Mouse (Mus musculus): Measurements from ENCODE around the gene Ucp2.

Gene Ucp2

DNA sequence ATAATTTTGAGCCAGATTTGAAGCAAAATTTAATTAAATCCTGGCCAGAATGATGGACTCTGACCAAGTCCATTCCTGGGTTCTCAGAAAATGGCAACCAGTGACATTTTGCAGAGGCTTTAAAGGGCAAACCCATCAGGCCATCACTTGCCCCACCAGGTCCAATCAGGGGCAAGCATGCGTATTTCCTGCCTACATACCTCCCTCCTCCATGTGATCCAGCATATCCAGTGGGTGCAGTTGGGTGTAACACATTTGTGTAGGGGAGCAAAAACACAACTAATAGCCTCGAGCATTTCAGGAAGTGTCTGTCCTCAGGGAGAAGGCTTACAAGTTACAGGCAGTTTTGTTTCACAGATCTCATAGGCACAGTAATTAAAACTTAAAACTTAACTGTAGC lies 5.8 kb upstream of the Ucp2 start:
- no peaks in the 10 kb centered on the region for H3K9me3 ChIP-seq (ENCODE audit: low read length)
- TF ChIP-seq POU5F1 (IDR thresholded peaks at IDR 0.05; ENCODE audit: borderline replicate concordance, low read length) (no peak), NANOG (IDR thresholded peaks at IDR 0.05; ENCODE audit: borderline replicate concordance, low read length) (no peak), CTCF (conservative IDR thresholded peaks at IDR 0.05; ENCODE audit: low read length) (no peak)
- H3K4me1 ChIP-seq (replicated peaks; ENCODE audit: low read depth, low read length): peaks cover 41% of the 10 kb centered on the region
- H3K36me3 ChIP-seq (ENCODE audit: insufficient read depth, low read length): no peaks in the 10 kb centered on the region
- H3K4me3 ChIP-seq (replicated peaks; ENCODE audit: low read length): no peak overlapping the region
- no peaks in the 10 kb centered on the region for H3K27me3 ChIP-seq (ENCODE audit: insufficient read depth, low read length)

DNA sequence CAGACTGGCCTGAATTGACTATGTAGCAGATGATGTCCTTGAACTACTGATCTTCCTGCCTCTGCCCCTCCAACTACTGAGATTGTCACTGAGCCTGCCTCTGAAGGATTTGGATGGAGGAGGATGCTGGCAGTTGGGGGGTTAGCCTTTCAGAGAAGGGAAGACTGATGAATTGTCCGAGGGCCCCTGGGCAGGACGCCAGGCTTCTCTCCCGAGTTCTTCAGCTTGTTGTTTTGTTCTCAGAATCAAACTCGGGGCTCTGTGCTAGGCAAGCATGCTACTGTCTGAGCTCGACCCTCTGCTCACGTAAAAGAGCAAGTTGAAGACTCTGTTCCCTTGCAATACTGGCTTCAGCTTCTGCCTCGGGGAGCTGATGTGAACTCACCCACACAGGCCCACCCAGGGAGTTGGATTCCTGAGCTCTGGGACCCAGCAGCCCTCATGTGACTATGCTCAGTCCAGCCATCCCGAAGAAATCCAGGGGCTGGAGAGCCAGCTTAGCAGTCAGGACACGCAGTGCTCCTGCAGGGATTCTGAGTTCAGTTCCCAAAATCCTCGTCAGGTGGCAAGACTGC lies 4.6 kb upstream of the Ucp2 start:
- Histone ChIP-seq H3K27me3 (ENCODE audit: insufficient read depth, low read length) (no peaks in the 10 kb centered on the region), H3K9me3 (ENCODE audit: low read length) (no peaks in the 10 kb centered on the region), H3K4me1 (replicated peaks; ENCODE audit: low read depth, low read length) (peaks cover 45% of the 10 kb centered on the region), H3K36me3 (ENCODE audit: insufficient read depth, low read length) (no peaks in the 10 kb centered on the region), H3K4me3 (replicated peaks; ENCODE audit: low read length) (no peak overlapping the region)
- TF ChIP-seq CTCF (conservative IDR thresholded peaks at IDR 0.05; ENCODE audit: low read length) (no peak), POU5F1 (IDR thresholded peaks at IDR 0.05; ENCODE audit: borderline replicate concordance, low read length) (no peak), NANOG (IDR thresholded peaks at IDR 0.05; ENCODE audit: borderline replicate concordance, low read length) (no peak)

DNA sequence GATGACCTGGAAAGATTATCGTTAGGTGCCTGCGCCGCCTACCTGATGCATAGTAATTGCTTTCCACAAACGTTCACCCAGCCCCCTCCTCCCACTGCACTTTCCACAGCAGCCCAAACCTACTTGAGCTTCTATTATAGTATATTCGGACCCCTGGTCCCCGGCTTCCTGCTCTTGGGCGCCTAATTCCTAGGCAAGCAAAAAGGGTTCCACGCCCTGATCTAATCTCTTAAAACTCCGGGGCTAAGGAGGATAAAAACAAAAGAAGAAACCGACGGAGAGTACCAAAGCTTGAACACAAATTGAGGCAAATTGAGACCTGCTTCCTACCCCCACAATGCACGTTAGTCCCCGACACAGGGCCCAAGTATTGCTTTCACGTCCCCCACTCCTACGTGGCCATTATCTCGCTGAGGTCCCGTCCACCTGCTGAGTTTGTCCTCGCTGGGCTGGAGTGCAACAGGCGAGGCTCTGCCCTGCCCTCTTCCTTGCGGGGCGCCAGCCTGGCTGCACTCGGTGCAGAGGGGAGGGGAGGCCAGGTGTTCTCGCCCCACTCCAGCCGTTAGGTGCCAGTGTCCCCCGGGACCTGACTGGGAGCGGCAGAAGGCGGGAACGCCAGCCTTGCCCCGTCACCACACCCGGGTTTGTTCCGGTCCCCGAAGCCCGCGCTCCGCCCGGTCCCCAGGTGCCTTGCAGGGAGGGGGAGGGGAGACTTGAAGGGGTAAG lies 583 bp upstream of the Ucp2 start:
- H3K9me3 ChIP-seq (ENCODE audit: low read length): no peaks in the 10 kb centered on the region
- TF ChIP-seq NANOG (IDR thresholded peaks at IDR 0.05; ENCODE audit: borderline replicate concordance, low read length): no peak
- no peak for TF ChIP-seq CTCF (conservative IDR thresholded peaks at IDR 0.05; ENCODE audit: low read length)
- no peak for TF ChIP-seq POU5F1 (IDR thresholded peaks at IDR 0.05; ENCODE audit: borderline replicate concordance, low read length)
- H3K27me3 ChIP-seq (ENCODE audit: insufficient read depth, low read length): no peaks in the 10 kb centered on the region

DNA sequence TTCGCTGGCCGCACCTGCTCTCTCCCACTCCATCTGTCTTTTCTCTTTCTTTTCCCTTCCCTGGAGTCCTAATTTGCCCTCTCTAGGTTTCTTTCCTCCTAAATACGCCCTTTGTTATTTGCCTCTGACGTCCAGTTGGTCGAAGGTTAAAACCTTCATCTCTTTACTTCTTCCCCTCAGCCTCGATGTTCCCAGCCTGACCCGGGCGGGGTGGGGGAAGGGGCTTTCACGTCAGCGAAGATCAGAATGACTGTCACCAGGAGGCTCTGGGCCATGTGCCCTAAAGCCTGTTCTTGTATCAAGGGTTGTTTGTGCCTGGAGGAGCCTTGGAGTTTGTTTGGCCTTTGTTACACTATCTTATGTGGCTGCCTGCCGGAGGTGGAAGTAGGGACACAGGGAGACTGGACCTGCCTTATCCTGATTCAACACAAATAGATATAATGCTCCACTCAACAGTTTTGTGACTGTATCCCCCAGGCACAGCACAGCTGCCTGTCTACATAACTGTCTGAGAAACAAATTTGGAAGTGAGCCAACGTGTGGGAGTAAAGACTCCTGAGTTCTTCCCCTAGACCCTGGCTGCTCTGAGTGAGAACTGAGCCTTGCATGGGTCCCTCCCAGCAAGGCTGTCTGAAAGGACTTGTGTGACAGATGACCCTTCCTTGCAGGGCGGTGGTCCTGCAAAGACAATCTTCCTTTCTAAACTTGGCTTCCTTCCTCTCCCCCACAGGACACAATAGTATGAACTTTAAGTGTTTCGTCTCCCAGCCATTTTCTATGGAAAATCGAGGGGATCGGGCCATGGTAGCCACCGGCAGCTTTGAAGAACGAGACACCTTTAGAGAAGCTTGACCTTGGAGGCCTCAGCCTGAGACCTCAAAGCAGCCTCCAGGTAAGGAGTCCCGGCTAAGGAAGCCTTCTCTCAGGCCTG lies 612 bp downstream of the Ucp2 start:
- TF ChIP-seq NANOG (IDR thresholded peaks at IDR 0.05; ENCODE audit: borderline replicate concordance, low read length) (no peak), POU5F1 (IDR thresholded peaks at IDR 0.05; ENCODE audit: borderline replicate concordance, low read length) (no peak), CTCF (conservative IDR thresholded peaks at IDR 0.05; ENCODE audit: low read length) (no peak)
- H3K4me3 ChIP-seq (replicated peaks; ENCODE audit: low read length): peak overlapping the region; percentile 88
- H3K4me1 ChIP-seq (replicated peaks; ENCODE audit: low read depth, low read length): peaks cover 62% of the 10 kb centered on the region
- H3K36me3 ChIP-seq (ENCODE audit: insufficient read depth, low read length): peaks cover 46% of the 10 kb centered on the region
- H3K9me3 ChIP-seq (ENCODE audit: low read length): no peaks in the 10 kb centered on the region
- H3K27me3 ChIP-seq (ENCODE audit: insufficient read depth, low read length): no peaks in the 10 kb centered on the region

More for the DNA sequence above, 583 bp upstream of the Ucp2 start:
- Histone ChIP-seq H3K4me3 (replicated peaks; ENCODE audit: low read length) (peak overlapping the region; percentile 88), H3K36me3 (ENCODE audit: insufficient read depth, low read length) (peaks cover 34% of the 10 kb centered on the region), H3K4me1 (replicated peaks; ENCODE audit: low read depth, low read length) (peaks cover 60% of the 10 kb centered on the region)

DNA sequence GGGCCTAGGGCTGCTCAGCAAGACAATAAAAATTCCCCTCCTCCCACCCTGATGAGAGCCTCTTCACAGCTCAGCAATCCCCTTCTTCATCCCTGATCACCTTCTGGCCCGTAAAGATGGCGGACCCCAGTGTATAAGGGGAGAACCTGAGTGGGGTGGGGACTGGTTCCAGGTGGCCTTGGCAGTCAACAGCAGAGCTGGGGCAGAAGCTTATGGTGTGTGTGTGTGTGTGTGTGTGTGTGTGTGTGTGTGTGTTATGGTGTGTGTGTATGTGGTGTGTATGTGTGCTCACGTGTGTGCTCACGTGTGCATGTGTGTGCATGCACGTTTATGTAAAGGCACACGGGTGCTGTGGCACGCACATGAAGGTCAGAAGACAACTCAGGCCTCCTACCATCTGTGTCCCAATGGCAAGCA lies 1.3 kb downstream of the Ucp2 start:
- TF ChIP-seq POU5F1 (IDR thresholded peaks at IDR 0.05; ENCODE audit: borderline replicate concordance, low read length): no peak
- no peak for TF ChIP-seq NANOG (IDR thresholded peaks at IDR 0.05; ENCODE audit: borderline replicate concordance, low read length)
- TF ChIP-seq CTCF (conservative IDR thresholded peaks at IDR 0.05; ENCODE audit: low read length): no peak
- H3K27me3 ChIP-seq (ENCODE audit: insufficient read depth, low read length): no peaks in the 10 kb centered on the region
- no peaks in the 10 kb centered on the region for H3K9me3 ChIP-seq (ENCODE audit: low read length)
- H3K36me3 ChIP-seq (ENCODE audit: insufficient read depth, low read length): peaks cover 53% of the 10 kb centered on the region
- H3K4me3 ChIP-seq (replicated peaks; ENCODE audit: low read length): peak overlapping the region; percentile 88
- H3K4me1 ChIP-seq (replicated peaks; ENCODE audit: low read depth, low read length): peaks cover 66% of the 10 kb centered on the region

DNA sequence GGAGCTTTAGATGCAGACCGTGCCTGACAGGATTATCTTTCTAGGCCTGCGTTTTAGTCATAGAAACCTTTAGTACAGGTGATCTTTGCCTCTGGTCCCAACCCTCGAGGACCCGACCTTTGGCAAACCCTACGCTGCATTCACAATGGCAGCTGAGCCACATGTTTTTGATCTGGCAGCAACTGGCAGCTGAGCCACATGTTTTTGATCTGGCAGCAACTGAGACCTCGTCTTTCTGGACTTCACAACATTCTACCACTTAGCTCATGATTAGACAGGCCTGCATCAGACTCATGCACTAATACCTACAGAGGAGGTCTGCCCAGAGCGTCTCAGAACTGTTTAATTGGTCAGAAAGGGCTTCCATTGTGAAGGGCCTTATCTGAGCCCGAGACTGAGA lies 1.9 kb downstream of the Ucp2 start:
- no peaks in the 10 kb centered on the region for H3K27me3 ChIP-seq (ENCODE audit: insufficient read depth, low read length)
- H3K36me3 ChIP-seq (ENCODE audit: insufficient read depth, low read length): peaks cover 59% of the 10 kb centered on the region
- H3K9me3 ChIP-seq (ENCODE audit: low read length): no peaks in the 10 kb centered on the region
- peaks cover 72% of the 10 kb centered on the region for H3K4me1 ChIP-seq (replicated peaks; ENCODE audit: low read depth, low read length)
- peak overlapping the region; percentile 88 for H3K4me3 ChIP-seq (replicated peaks; ENCODE audit: low read length)
- TF ChIP-seq POU5F1 (IDR thresholded peaks at IDR 0.05; ENCODE audit: borderline replicate concordance, low read length): no peak
- no peak for TF ChIP-seq CTCF (conservative IDR thresholded peaks at IDR 0.05; ENCODE audit: low read length)
- no peak for TF ChIP-seq NANOG (IDR thresholded peaks at IDR 0.05; ENCODE audit: borderline replicate concordance, low read length)

DNA sequence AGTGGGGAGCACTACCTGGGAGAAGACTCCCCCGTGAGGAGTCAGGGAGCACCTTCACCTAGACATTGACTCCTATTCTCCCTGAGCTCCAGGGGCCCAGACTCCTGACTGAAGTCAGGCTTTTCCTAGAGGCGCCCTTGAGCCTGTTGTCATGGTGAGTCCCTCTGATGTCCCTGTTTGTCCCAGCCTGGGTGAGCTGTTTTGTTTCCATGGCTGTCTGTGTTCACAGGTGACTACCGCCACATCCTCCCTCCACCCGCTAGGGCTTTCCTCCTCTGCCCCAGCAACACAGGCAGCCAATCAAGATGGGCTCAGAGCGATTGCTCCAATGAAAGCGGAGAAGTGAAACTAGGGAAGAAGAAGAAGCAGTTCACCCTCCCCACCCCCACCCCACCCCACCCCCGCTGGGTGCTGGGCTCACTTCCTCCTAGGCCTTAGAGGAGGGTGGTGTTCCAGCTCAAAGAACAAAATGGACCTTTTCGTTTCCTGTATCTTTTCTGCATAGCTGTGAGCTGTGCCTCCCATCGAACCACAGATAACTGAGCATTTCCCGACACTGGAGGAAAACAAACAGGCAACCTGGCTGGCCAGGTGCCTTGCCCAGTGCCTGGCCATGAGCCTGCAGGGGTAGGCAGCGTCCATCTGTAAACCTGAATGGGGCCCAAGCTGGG lies 2.6 kb downstream of the Ucp2 start:
- Histone ChIP-seq H3K36me3 (ENCODE audit: insufficient read depth, low read length) (peaks cover 66% of the 10 kb centered on the region), H3K9me3 (ENCODE audit: low read length) (no peaks in the 10 kb centered on the region), H3K27me3 (ENCODE audit: insufficient read depth, low read length) (no peaks in the 10 kb centered on the region), H3K4me3 (replicated peaks; ENCODE audit: low read length) (peak overlapping the region; percentile 88), H3K4me1 (replicated peaks; ENCODE audit: low read depth, low read length) (peaks cover 79% of the 10 kb centered on the region)
- TF ChIP-seq POU5F1 (IDR thresholded peaks at IDR 0.05; ENCODE audit: borderline replicate concordance, low read length): no peak
- no peak for TF ChIP-seq NANOG (IDR thresholded peaks at IDR 0.05; ENCODE audit: borderline replicate concordance, low read length)
- no peak for TF ChIP-seq CTCF (conservative IDR thresholded peaks at IDR 0.05; ENCODE audit: low read length)

DNA sequence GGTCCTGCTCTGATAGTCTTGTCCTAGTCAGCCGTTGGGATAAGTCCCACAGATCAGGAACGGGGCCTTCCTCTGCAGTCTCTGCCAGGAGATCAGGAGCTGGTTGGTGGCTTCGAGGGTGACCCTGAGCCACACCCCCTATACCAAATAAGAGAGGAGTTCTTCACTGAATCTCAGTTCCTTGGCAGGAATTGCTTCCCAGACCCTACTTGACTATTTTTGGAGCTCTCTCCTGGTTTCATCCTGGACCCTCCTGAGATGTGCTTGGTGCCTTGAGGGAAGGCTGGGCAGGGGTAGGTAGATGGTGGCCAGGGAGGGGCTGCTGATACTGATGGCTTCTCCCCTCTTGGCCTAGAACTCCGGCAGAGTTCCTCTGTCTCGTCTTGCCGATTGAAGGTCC lies 3.2 kb downstream of the Ucp2 start:
- H3K36me3 ChIP-seq (ENCODE audit: insufficient read depth, low read length): peaks cover 67% of the 10 kb centered on the region
- TF ChIP-seq NANOG (IDR thresholded peaks at IDR 0.05; ENCODE audit: borderline replicate concordance, low read length) (no peak), POU5F1 (IDR thresholded peaks at IDR 0.05; ENCODE audit: borderline replicate concordance, low read length) (no peak), CTCF (conservative IDR thresholded peaks at IDR 0.05; ENCODE audit: low read length) (no peak)
- no peaks in the 10 kb centered on the region for H3K9me3 ChIP-seq (ENCODE audit: low read length)
- peaks cover 85% of the 10 kb centered on the region for H3K4me1 ChIP-seq (replicated peaks; ENCODE audit: low read depth, low read length)
- no peaks in the 10 kb centered on the region for H3K27me3 ChIP-seq (ENCODE audit: insufficient read depth, low read length)
- H3K4me3 ChIP-seq (replicated peaks; ENCODE audit: low read length): peak overlapping the region; percentile 63
